Mouse (Mus musculus) liver, adult 2 months (tissue): ENCODE results near the gene Atf6b. TPM values are rescaled to one million over a fixed set of nuclear protein-coding genes. Genes with fewer than 3 reads are reported as not detected.

Source experiments
- DNase-seq: peaks from one replicate; pipeline ENCODE4 v3.0.0-alpha.2; 2011; ENCODE audit warnings: low read depth, low spot score; ENCODE audit errors: extremely low read depth
- H3K27ac ChIP-seq: fragments of 200-500 bp; replicated peaks from 2 replicates; pipeline ENCODE4 v1.5.1; 2012; ENCODE audit warnings: low read depth, mild to moderate bottlenecking, control low read depth, inconsistent platforms, low read length; ENCODE audit not compliant: insufficient read depth
- H3K27me3 ChIP-seq: fragments of 200-500 bp; 2 replicates; pipeline ENCODE4 v1.6.1; 2012; ENCODE audit warnings: mild to moderate bottlenecking, moderate library complexity, low read length, inconsistent platforms; ENCODE audit not compliant: control insufficient read depth, insufficient read depth
- H3K36me3 ChIP-seq: fragments of 200-500 bp; 2 replicates; pipeline ENCODE4 v1.6.1; 2012; ENCODE audit warnings: low read length, inconsistent platforms; ENCODE audit not compliant: control insufficient read depth, insufficient read depth
- H3K4me1 ChIP-seq: fragments of 200-500 bp; 2 replicates; pipeline ENCODE4 v1.6.1; 2011; ENCODE audit warnings: low read length; ENCODE audit not compliant: control insufficient read depth, insufficient read depth
- H3K4me3 ChIP-seq: fragments of 200-500 bp; 2 replicates; pipeline ENCODE4 v1.5.1; 2011; ENCODE audit warnings: low read depth, mild to moderate bottlenecking, control low read depth, low read length, moderate library complexity; ENCODE audit not compliant: insufficient read depth
- H3K79me2 ChIP-seq: fragments of 200-500 bp; 2 replicates; pipeline ENCODE4 v1.6.1; 2012; ENCODE audit warnings: inconsistent platforms, mild to moderate bottlenecking, low read length, moderate library complexity; ENCODE audit not compliant: control insufficient read depth, insufficient read depth
- H3K9ac ChIP-seq: fragments of 200-500 bp; 2 replicates; pipeline ENCODE4 v1.6.1; 2012; ENCODE audit warnings: low read depth, mild to moderate bottlenecking, control low read depth, inconsistent platforms, low read length
- CTCF ChIP-seq: fragments of 200-500 bp; IDR thresholded peaks from 2 replicates; pipeline ENCODE4 v1.5.1; 2011; ENCODE audit warnings: low read depth, low read length, control low read depth
- POLR2A ChIP-seq: fragments of 200-500 bp; IDR thresholded peaks from 2 replicates; pipeline ENCODE4 v1.6.1; 2011; ENCODE audit warnings: low read length, control low read depth; ENCODE audit not compliant: insufficient read depth; ENCODE audit errors: extremely low read depth
- WGBS: fragments of 180-500 bp; shearing (Covaris S2); methylation state at CpG from one replicate; pipeline ENCODE4 v1.1.7; 2018; 5-methylcytosine and 5-hydroxymethylcytosine counted together
- polyA plus RNA-seq: library from polyadenylated mRNA; depleted of rRNA; stranded (reverse); fragments of >200 nt; gene quantifications from 2 replicates; pipeline ENCODE4 v1.2.3, GENCODE M21; 2012
- total RNA-seq: library from RNA; depleted of rRNA; stranded (reverse); fragments of >200 nt; gene quantifications from 2 replicates; pipeline ENCODE4 v1.2.3, GENCODE M21; 2014

The Atf6b gene
- total and polyA plus RNA-seq, 2 experiments = 4.4 to 34.6 TPM

DNA sequence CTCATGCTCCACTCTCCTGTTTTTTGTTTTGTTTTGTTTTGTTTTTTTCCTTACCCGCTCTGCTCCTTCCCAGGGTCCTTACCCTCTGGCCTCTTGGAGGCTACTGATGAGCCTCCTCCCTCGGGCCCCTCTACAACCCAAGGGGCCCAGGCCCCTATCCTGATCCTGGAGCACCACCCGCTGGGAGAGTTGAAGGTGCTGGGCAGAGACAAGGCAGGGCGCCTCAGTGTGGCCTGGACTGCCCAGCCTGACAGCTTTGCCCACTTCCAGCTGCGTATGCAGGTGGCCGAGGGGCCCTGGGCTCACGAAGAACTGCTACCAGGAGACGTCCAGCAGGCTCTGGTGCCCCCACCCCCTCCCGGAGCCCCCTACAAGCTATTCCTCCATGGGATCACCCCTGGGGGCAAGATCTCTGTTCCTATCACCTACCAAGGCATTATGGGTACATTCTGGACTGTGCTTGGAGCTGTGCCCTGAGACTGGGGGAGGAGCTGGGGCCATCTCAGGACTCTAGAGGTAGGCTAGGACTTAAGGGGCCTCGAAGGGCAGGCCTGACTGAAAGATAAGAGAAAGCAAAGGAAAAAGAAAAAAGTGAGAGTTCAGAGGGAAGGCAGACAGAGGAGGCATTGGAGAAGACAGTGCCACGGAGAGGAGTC, 35.1 kb downstream of the Atf6b start:
- Histone ChIP-seq H3K4me1 (no peaks in the 10 kb centered on the region), H3K79me2 (no peaks in the 10 kb centered on the region), H3K36me3 (no peaks in the 10 kb centered on the region), H3K9ac (no peak overlapping the region), H3K27me3 (no peaks in the 10 kb centered on the region), H3K4me3 (no peak overlapping the region), H3K27ac (0 out of 2 replicates have a peak overlapping the region, but pooled peaks have one; percentile 19)
- DNase-seq = no peak
- no peak for TF ChIP-seq CTCF
- no peak for TF ChIP-seq POLR2A
- 71% methylated on average over 11 of the region's 11 CpGs for WGBS

DNA sequence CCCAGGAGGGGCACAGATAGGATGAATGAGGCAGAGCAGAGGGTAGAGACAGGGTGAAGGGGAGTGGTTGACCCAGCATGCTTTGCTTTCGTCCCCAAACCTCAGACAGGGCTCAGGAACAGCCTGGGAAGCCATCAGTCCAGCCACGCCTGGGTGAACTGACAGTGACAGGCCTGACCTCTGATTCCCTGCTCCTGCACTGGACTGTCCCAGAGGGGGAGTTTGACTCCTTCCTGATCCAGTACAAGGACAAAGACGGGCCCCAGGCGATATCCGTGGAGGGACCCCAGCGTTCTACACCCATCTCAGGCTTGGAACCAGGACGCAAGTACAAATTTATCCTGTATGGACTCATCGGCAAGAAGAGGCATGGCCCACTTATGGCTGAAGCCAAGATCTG, 36.2 kb downstream of the Atf6b start:
- WGBS = 86% methylated on average over 8 of the region's 8 CpGs
- no peak for DNase-seq
- no peaks in the 10 kb centered on the region for H3K4me1 ChIP-seq
- no peaks in the 10 kb centered on the region for H3K27me3 ChIP-seq
- H3K9ac ChIP-seq = no peak overlapping the region
- H3K27ac ChIP-seq = no peak overlapping the region
- H3K4me3 ChIP-seq = no peak overlapping the region
- H3K79me2 ChIP-seq = no peaks in the 10 kb centered on the region
- TF ChIP-seq CTCF (no peak), POLR2A (no peak)
- H3K36me3 ChIP-seq = no peaks in the 10 kb centered on the region

DNA sequence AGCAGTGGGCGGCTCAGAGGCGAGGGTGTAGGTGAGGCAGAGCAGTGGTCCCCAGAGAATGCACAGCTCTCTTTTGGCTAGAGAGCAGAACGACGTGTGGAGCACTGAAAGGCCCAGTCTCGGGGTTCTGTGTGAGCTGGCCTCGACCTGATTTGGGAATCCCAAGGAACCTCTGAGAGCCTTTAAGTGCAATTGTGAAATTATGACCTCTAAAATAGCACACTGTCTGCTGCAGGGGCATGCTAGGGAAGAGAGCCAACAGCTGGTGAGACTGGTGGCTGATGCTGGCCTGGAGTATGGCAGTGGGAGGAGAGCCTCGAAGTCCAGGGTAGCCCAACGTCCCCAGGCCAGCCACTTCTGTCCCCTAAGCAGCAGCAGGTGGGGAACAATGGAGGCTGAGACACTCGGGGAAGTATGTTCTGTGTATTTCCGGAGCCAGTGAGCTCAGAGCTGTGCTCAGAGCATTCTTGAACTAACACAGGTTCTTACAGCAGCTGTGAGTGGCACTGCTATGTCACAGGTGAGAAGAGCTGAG, 36.8 kb downstream of the Atf6b start:
- DNase-seq = no peak
- Histone ChIP-seq H3K27ac (no peak overlapping the region), H3K4me1 (no peaks in the 10 kb centered on the region), H3K27me3 (no peaks in the 10 kb centered on the region), H3K4me3 (no peak overlapping the region), H3K36me3 (no peaks in the 10 kb centered on the region), H3K9ac (no peak overlapping the region), H3K79me2 (no peaks in the 10 kb centered on the region)
- TF ChIP-seq POLR2A = no peak
- no peak for TF ChIP-seq CTCF
- 79% methylated on average over 10 of the region's 10 CpGs for WGBS

DNA sequence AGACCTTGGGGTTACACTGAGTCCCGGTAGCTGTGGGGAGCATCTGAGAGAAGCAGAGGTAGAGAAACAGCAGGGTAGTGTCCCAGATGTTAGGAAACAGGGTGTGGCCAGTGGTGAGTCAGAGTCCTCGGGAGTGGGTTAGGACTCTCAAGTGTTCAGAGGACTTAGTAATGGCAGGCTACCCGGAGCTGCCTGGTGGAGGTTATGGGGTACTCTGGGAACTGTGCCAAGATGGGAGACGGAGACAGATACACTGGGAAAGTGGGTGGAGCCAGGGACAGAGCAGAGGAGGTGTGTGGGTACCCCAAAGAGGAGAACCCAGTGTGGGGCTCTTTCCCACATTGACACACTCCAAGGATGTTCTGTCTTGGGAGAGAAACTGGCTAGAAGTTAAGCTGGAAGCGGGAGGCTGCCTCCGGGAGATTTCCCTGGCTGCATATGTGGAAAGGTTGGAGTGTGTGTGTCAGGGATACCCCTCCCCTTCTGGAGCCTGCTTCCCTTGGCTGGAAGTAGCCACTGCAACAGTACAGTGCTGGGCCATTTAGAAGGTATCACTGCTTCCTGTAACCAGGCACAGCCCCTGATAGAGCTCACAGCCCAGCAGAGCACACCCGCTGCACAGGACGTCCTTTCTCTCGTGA, 37.4 kb downstream of the Atf6b start:
- no peak for DNase-seq
- no peak for TF ChIP-seq POLR2A
- no peak for TF ChIP-seq CTCF
- WGBS = 61% methylated on average over 9 of the region's 9 CpGs

GRCm38 (mm10) chr17:34685120-34686110, 38.5 kb downstream of the Atf6b start:
- H3K27ac ChIP-seq = 0 out of 2 replicates have a peak overlapping the region, but pooled peaks have one; percentile 6
- H3K4me1 ChIP-seq = no peaks in the 10 kb centered on the region
- TF ChIP-seq CTCF = no peak
- no peak for TF ChIP-seq POLR2A
- no peak for DNase-seq
- H3K4me3 ChIP-seq = no peak overlapping the region
- no peaks in the 10 kb centered on the region for H3K79me2 ChIP-seq
- H3K9ac ChIP-seq = no peak overlapping the region
- no peaks in the 10 kb centered on the region for H3K36me3 ChIP-seq
- 75% methylated on average over 28 of the region's 28 CpGs for WGBS
- H3K27me3 ChIP-seq = no peaks in the 10 kb centered on the region

More for the DNA sequence above, 37.4 kb downstream of the Atf6b start:
- no peak overlapping the region for H3K4me3 ChIP-seq
- no peaks in the 10 kb centered on the region for H3K27me3 ChIP-seq
- H3K36me3 ChIP-seq = no peaks in the 10 kb centered on the region
- no peak overlapping the region for H3K27ac ChIP-seq
- no peaks in the 10 kb centered on the region for H3K4me1 ChIP-seq
- no peak overlapping the region for H3K9ac ChIP-seq
- no peaks in the 10 kb centered on the region for H3K79me2 ChIP-seq
